Mouse (Mus musculus): ENCODE measurements at regions not wholly inside any gene's neighbourhood (a gene's known extent, or its start where the extent isn't known, plus 50 kb on each side); places are given as distances from the start of the nearest gene placed in this dataset.

DNA sequence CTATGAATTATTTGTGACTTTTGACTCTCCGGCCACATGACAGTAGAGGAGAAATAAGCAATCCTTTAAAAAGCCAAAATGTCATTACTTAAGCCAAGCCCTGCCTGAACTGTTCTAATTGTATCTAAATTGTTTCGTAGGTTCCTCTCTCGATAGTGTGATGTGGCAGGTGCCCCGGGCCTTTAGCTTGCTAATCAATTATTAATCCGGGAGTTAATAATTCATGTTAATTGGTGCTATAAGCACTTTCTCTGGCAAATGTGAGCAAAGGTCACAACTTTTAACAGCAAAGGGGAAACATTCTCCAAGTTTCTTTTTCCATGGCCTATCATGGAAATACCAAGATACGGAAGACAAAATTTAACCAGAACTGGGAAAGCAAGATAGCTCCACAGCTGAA lies 235.9 kb downstream of the Setd4 start:
- no peak overlapping the region for H3K4me2 ChIP-seq (replicated peaks; ENCODE audit: low read depth, low read length)
- ATAC-seq (ENCODE audit: low FRiP score, low TSS enrichment) = no peak
- H3K9ac ChIP-seq (ENCODE audit: low read depth, low read length) = no peak overlapping the region
- no peaks in the 10 kb centered on the region for H3K9me3 ChIP-seq (ENCODE audit: control insufficient read depth, low read length)
- no peaks in the 10 kb centered on the region for H3K36me3 ChIP-seq (ENCODE audit: control insufficient read depth, insufficient read depth, low read length)
- peak overlapping the region; percentile 57; the same call in 1 of the 2 replicates for H3K27ac ChIP-seq (ENCODE audit: low read depth, low read length)
- H3K27me3 ChIP-seq (ENCODE audit: control insufficient read depth, insufficient read depth, low read length) = no peaks in the 10 kb centered on the region
- no peak overlapping the region for H3K4me3 ChIP-seq (ENCODE audit: low read length)
- 0 out of 2 replicates have a peak, but pooled peaks cover 7% of the 10 kb centered on the region for H3K4me1 ChIP-seq (ENCODE audit: control insufficient read depth, insufficient read depth, low read length)
- 70% methylated on average over 6 of the region's 6 CpGs for WGBS

DNA sequence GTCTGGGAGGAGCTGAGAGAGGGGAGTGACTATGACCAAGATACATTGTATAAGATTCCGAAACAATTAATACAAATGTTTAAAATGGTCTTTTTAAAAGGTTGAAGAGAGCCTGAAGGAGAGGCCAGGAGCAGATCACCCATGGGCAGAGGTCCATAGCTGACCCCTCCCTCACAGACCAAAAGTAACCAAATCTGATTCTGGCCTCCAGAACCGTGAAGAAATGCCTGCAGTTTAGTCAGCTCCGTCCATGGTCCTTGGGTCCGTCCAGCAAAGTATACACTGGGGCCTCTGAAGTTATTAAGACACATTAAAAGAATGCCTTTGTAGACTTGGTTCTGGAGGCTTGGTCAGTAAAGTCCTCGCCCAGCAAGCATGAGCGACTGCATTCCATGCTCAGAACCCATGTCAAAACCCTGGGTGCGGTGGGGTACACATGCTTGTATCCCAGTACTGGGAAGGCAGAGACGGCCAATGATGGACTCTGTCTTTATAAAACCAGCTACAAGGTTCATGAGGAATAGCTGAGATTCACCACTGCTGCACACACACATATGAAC lies 236.5 kb downstream of the Setd4 start:
- Histone ChIP-seq H3K4me3 (ENCODE audit: low read length) (no peak overlapping the region), H3K4me2 (replicated peaks; ENCODE audit: low read depth, low read length) (no peak overlapping the region), H3K9me3 (ENCODE audit: control insufficient read depth, low read length) (no peaks in the 10 kb centered on the region), H3K9ac (ENCODE audit: low read depth, low read length) (no peak overlapping the region), H3K4me1 (ENCODE audit: control insufficient read depth, insufficient read depth, low read length) (0 out of 2 replicates have a peak, but pooled peaks cover 7% of the 10 kb centered on the region), H3K27ac (ENCODE audit: low read depth, low read length) (peak overlapping the region; percentile 57; the same call in 1 of the 2 replicates), H3K36me3 (ENCODE audit: control insufficient read depth, insufficient read depth, low read length) (no peaks in the 10 kb centered on the region), H3K27me3 (ENCODE audit: control insufficient read depth, insufficient read depth, low read length) (no peaks in the 10 kb centered on the region)
- peak; percentile 49; the same call in 1 of the 2 replicates for ATAC-seq (ENCODE audit: low FRiP score, low TSS enrichment)
- WGBS = 61% methylated on average over 8 of the region's 8 CpGs

GRCm38 (mm10) chr16:93366383-93366941 lies 237.4 kb downstream of the Setd4 start:
- Histone ChIP-seq H3K4me2 (replicated peaks; ENCODE audit: low read depth, low read length) (no peak overlapping the region), H3K27me3 (ENCODE audit: control insufficient read depth, insufficient read depth, low read length) (no peaks in the 10 kb centered on the region), H3K4me1 (ENCODE audit: control insufficient read depth, insufficient read depth, low read length) (0 out of 2 replicates have a peak, but pooled peaks cover 7% of the 10 kb centered on the region), H3K4me3 (ENCODE audit: low read length) (no peak overlapping the region), H3K27ac (ENCODE audit: low read depth, low read length) (no peak overlapping the region; the same call in 1 of the 2 replicates), H3K9me3 (ENCODE audit: control insufficient read depth, low read length) (no peaks in the 10 kb centered on the region), H3K9ac (ENCODE audit: low read depth, low read length) (no peak overlapping the region), H3K36me3 (ENCODE audit: control insufficient read depth, insufficient read depth, low read length) (no peaks in the 10 kb centered on the region)
- WGBS = 67% methylated on average over 5 of the region's 5 CpGs
- no peak for ATAC-seq (ENCODE audit: low FRiP score, low TSS enrichment)

DNA sequence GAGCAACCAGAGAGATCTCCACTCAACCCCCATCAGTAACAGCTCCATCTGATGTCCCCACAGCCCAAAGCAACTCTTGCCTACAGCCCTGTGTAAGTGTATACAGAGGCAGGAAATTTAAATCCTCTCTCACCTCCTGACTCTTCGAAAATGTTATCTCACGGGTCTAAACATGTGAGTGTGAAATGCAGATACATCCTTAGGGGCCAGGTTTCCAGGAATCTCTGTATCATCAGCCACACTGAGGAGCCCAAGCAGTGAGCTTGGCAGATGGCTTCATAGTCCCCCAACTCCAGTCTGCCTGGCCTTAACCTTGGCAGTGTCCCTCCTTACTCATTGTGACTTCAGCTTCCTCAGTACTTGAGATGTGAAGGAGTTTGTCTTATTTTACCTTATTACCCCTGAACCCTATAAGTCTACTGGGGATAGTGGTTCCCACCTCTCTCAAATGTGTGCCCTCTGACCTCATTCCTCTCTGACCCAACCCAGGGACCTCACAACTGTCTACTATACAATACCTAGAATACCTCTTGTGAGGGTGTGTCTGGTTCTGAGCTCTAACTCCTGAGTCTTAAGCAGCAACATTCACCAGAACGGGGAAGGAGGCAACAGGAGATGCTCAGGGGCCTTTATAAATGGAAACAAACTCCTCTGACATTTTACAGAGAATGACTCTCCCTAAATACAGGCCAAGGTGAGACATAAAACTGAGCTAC lies 238.5 kb downstream of the Setd4 start:
- WGBS = 81% methylated on average over 3 of the region's 3 CpGs
- 0 out of 2 replicates have a peak, but pooled peaks cover 7% of the 10 kb centered on the region for H3K4me1 ChIP-seq (ENCODE audit: control insufficient read depth, insufficient read depth, low read length)
- no peak overlapping the region for H3K4me3 ChIP-seq (ENCODE audit: low read length)
- no peaks in the 10 kb centered on the region for H3K9me3 ChIP-seq (ENCODE audit: control insufficient read depth, low read length)
- no peak overlapping the region for H3K27ac ChIP-seq (ENCODE audit: low read depth, low read length)
- no peaks in the 10 kb centered on the region for H3K36me3 ChIP-seq (ENCODE audit: control insufficient read depth, insufficient read depth, low read length)
- no peaks in the 10 kb centered on the region for H3K27me3 ChIP-seq (ENCODE audit: control insufficient read depth, insufficient read depth, low read length)
- H3K4me2 ChIP-seq (replicated peaks; ENCODE audit: low read depth, low read length) = no peak overlapping the region
- H3K9ac ChIP-seq (ENCODE audit: low read depth, low read length) = no peak overlapping the region
- no peak for ATAC-seq (ENCODE audit: low FRiP score, low TSS enrichment)

DNA sequence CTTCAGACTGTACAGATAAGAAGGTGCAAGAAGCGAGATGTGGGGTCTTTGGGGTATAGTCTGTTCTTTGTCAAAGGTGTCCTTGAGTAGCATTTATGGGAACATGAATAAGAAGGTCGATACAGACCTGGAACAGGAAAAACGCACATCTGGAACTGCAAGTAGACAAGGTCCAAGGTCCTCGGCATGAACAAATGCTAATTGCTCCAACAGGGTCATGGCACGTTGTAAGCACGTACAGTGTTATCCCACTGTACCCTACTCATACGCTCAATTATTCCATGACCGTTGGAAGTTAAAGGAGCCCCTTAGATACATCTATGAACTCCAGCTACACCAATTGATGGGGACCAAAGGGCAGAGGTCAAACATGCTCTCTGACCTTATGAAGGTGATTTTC lies 244.1 kb downstream of the Setd4 start:
- H3K27me3 ChIP-seq (ENCODE audit: control insufficient read depth, insufficient read depth, low read length) = no peaks in the 10 kb centered on the region
- 94% methylated on average over 8 of the region's 8 CpGs for WGBS
- no peak overlapping the region for H3K27ac ChIP-seq (ENCODE audit: low read depth, low read length)
- H3K9me3 ChIP-seq (ENCODE audit: control insufficient read depth, low read length) = no peaks in the 10 kb centered on the region
- H3K36me3 ChIP-seq (ENCODE audit: control insufficient read depth, insufficient read depth, low read length) = no peaks in the 10 kb centered on the region
- no peaks in the 10 kb centered on the region for H3K4me1 ChIP-seq (ENCODE audit: control insufficient read depth, insufficient read depth, low read length)
- no peak overlapping the region for H3K4me3 ChIP-seq (ENCODE audit: low read length)
- no peak overlapping the region for H3K9ac ChIP-seq (ENCODE audit: low read depth, low read length)
- no peak overlapping the region for H3K4me2 ChIP-seq (replicated peaks; ENCODE audit: low read depth, low read length)
- no peak for ATAC-seq (ENCODE audit: low FRiP score, low TSS enrichment)

DNA sequence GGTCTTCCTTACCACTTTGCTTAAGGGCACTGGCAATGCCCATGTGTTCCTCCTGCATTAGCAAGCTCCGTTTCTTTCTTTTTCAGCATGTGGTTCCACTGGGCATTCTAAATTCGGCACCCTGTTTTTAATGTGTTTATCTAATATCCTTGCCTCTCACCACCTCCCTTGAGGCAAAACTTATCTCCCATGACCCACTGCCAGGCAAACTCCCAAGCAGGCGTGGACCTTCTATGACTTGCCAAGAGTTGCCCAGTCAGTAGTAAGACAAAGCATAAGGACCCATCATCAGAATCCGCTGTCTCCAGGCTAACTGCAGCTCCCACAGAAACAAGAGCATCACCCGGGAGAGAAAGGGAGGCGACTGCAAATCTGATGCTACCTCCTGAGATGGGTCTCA lies 245.2 kb downstream of the Setd4 start:
- Histone ChIP-seq H3K27ac (ENCODE audit: low read depth, low read length) (no peak overlapping the region), H3K4me2 (replicated peaks; ENCODE audit: low read depth, low read length) (no peak overlapping the region), H3K4me1 (ENCODE audit: control insufficient read depth, insufficient read depth, low read length) (no peaks in the 10 kb centered on the region), H3K4me3 (ENCODE audit: low read length) (no peak overlapping the region), H3K27me3 (ENCODE audit: control insufficient read depth, insufficient read depth, low read length) (no peaks in the 10 kb centered on the region), H3K9me3 (ENCODE audit: control insufficient read depth, low read length) (no peaks in the 10 kb centered on the region), H3K9ac (ENCODE audit: low read depth, low read length) (no peak overlapping the region), H3K36me3 (ENCODE audit: control insufficient read depth, insufficient read depth, low read length) (no peaks in the 10 kb centered on the region)
- no peak for ATAC-seq (ENCODE audit: low FRiP score, low TSS enrichment)
- whole genome bisulfite sequencing = 84% methylated on average over 6 of the region's 6 CpGs

GRCm38 (mm10) chr16:93358166-93358565 lies 245.7 kb downstream of the Setd4 start:
- H3K9me3 ChIP-seq (ENCODE audit: control insufficient read depth, low read length) = no peaks in the 10 kb centered on the region
- no peak overlapping the region for H3K27ac ChIP-seq (ENCODE audit: low read depth, low read length)
- no peaks in the 10 kb centered on the region for H3K36me3 ChIP-seq (ENCODE audit: control insufficient read depth, insufficient read depth, low read length)
- 76% methylated on average over 4 of the region's 4 CpGs for WGBS
- no peak for ATAC-seq (ENCODE audit: low FRiP score, low TSS enrichment)
- no peak overlapping the region for H3K9ac ChIP-seq (ENCODE audit: low read depth, low read length)
- no peak overlapping the region for H3K4me2 ChIP-seq (replicated peaks; ENCODE audit: low read depth, low read length)
- no peak overlapping the region for H3K4me3 ChIP-seq (ENCODE audit: low read length)
- H3K4me1 ChIP-seq (ENCODE audit: control insufficient read depth, insufficient read depth, low read length) = no peaks in the 10 kb centered on the region
- H3K27me3 ChIP-seq (ENCODE audit: control insufficient read depth, insufficient read depth, low read length) = no peaks in the 10 kb centered on the region

DNA sequence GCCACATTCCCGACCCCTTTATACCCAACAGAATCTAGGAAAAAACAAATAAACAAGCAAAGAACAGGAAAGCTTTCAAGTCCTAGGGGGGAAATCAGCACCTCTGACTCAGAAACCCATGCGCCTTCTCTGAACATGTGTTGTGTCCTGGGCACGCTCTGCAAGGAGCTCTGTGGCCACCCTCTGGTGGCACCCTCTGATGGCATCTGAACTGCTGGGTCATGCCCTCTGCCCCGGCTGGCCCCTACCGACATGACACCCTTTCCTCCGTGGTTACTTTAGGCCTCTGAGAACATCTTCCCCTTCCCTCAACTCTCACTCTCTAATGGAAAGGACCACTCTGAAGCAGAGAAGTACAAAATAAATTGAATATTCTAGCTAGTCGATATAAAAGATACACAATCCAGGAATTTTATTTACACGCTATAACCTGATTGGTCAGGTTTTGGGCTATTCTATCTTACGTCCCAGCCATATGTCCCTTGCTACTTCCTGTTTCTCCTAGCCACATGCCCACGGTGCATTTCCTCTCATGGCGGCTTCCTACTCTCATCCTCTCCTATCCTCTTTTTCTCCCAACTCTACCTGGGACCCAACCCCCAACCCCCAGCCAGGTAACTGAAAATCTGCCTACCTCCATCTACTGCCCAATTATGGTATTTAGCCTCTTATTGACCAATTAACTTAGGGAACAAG lies 248.5 kb downstream of the Setd4 start:
- H3K27ac ChIP-seq (ENCODE audit: low read depth, low read length) = no peak overlapping the region
- WGBS = 84% methylated on average over 11 of the region's 11 CpGs
- no peak for ATAC-seq (ENCODE audit: low FRiP score, low TSS enrichment)
- H3K9ac ChIP-seq (ENCODE audit: low read depth, low read length) = no peak overlapping the region
- H3K9me3 ChIP-seq (ENCODE audit: control insufficient read depth, low read length) = no peaks in the 10 kb centered on the region
- no peaks in the 10 kb centered on the region for H3K27me3 ChIP-seq (ENCODE audit: control insufficient read depth, insufficient read depth, low read length)
- H3K4me3 ChIP-seq (ENCODE audit: low read length) = no peak overlapping the region
- no peak overlapping the region for H3K4me2 ChIP-seq (replicated peaks; ENCODE audit: low read depth, low read length)
- H3K4me1 ChIP-seq (ENCODE audit: control insufficient read depth, insufficient read depth, low read length) = no peaks in the 10 kb centered on the region
- no peaks in the 10 kb centered on the region for H3K36me3 ChIP-seq (ENCODE audit: control insufficient read depth, insufficient read depth, low read length)

- Histone ChIP-seq H3K9me3 (ENCODE audit: control insufficient read depth, low read length) (no peaks in the 10 kb centered on the region), H3K27me3 (ENCODE audit: control insufficient read depth, insufficient read depth, low read length) (no peaks in the 10 kb centered on the region), H3K4me1 (ENCODE audit: control insufficient read depth, insufficient read depth, low read length) (no peaks in the 10 kb centered on the region), H3K9ac (ENCODE audit: low read depth, low read length) (no peak overlapping the region), H3K36me3 (ENCODE audit: control insufficient read depth, insufficient read depth, low read length) (no peaks in the 10 kb centered on the region), H3K27ac (ENCODE audit: low read depth, low read length) (no peak overlapping the region), H3K4me2 (replicated peaks; ENCODE audit: low read depth, low read length) (no peak overlapping the region), H3K4me3 (ENCODE audit: low read length) (no peak overlapping the region)
- no peak for ATAC-seq (ENCODE audit: low FRiP score, low TSS enrichment)
- 70% methylated on average over 6 of the region's 6 CpGs for WGBS
These were observed 249.9 kb downstream of the Setd4 start for GRCm38 (mm10) chr16:93353971-93354370.
